Mouse (Mus musculus): ENCODE results near the gene Katnal1.

DNA sequence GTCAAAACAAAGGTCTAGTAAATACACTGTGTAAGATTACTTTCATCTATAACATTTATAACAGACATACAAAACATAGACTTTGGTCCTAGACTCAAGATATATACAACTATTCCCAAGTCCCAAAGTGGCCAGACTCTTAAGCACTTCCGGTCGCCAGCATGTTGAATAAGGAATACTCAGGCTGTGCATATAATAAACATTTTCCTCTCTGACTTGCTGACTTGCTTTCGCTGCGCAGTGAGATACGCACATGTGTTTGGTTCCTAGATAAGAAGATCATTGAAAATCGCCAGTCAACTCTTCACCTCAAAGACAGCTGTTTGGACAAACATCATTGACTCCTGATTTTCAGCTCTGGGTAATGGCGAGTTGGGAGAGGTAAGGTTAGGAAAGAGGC, 61.9 kb downstream of the Katnal1 start:
- TF ChIP-seq CTCF (IDR thresholded peaks at IDR 0.05; ENCODE audit: low read depth) (no peak), EP300 (IDR thresholded peaks at IDR 0.05; ENCODE audit: low read depth) (no peak)
